Mouse (Mus musculus): ENCODE measurements around the gene Kif23.
A peak's percentile ranks its signal among the peaks of the same experiment; 100 is the strongest.

The Kif23 gene

DNA sequence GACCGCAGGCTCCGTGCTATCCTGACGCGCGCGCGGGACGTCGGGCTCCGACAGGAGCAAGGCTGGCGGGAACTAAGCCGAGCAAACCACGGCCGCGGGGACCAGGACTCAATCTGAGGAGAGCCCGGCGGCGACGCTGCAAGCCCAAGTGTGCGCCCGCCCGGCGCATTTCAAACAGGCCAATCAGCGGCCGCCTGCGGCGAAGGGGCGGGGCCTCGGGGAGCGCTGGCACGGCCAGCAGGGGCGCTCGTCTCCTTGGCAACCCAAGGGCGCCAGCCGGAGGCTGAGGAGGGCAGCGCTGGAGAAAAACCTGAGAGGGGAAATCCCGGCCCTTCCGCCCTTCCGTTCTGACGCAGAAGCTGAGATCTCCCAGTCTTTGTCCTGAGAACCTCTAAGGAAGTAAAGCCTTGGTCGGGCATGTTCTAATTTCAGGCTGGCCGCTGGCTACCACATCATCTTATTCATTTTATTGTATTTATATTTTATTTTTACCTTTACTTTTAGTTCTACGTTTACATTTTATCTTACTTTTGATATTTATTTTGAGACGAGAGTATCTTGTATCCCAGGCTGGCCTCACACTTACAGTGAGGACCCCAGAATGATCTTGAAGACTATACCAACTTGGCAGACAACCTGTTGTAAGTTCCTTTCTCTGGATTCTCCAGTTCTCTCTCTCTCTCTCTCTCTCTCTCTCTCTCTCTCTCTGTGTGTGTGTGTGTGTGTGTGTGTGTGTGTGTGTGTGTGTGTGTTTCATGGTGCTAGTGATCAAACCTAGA, at the start of gene Kif23:
Kif23 (minus strand) TSS at position 152 of the 779 bp plus-strand sequence.
- peak; percentile 98 for DNase-seq

GRCm38 (mm10) chr9:61991158-61991557, 44.6 kb upstream of the Kif23 start:
- no peak for DNase-seq

GRCm38 (mm10) chr9:61990738-61991137, 44.2 kb upstream of the Kif23 start:
- DNase-seq = no peak

DNA sequence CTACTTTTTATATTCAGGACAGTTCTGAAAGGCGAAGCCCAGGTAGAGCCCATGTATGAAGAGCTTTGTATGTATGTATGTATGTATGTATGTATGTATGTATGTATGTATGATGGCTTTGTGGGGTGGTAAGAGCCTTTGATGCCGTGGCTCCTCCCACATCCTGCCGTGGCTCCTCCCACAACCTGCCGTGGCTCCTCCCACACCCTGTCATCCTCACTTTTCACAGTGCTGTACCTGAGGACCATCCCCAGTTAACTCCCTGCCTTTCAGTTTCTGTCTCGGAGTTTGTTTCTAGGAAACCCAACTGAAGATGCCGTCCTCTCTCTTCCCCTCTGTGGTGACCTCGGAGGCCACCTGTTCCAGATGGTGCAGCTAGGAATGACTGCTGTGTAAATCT, 39.5 kb upstream of the Kif23 start:
- no peak for DNase-seq

- DNase-seq = peak; percentile 77
Observed at GRCm38 (mm10) chr9:61985183-61985863, 38.7 kb upstream of the Kif23 start.

GRCm38 (mm10) chr9:61982940-61983620, 36.5 kb upstream of the Kif23 start:
- no peak for DNase-seq

GRCm38 (mm10) chr9:61981876-61982275, 35.3 kb upstream of the Kif23 start:
- DNase-seq = no peak

DNA sequence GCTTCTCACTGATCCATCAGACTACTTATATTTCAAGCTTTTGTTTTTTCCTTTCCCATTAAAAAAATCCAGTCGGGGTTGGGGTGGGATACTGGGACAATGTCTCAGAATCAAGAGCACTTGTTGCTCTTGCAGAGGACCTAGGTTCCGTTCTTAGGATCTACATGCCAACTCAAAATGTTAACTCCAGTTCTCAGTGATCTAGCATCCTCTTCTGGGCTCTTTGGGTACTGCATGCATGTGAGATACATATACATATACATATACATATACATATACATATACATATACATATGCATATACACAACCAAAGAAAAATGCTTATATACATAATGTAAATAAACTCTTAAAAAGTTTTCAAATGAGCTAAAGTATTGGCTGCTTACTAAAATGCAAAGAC, 33.4 kb upstream of the Kif23 start:
- DNase-seq = no peak

DNA sequence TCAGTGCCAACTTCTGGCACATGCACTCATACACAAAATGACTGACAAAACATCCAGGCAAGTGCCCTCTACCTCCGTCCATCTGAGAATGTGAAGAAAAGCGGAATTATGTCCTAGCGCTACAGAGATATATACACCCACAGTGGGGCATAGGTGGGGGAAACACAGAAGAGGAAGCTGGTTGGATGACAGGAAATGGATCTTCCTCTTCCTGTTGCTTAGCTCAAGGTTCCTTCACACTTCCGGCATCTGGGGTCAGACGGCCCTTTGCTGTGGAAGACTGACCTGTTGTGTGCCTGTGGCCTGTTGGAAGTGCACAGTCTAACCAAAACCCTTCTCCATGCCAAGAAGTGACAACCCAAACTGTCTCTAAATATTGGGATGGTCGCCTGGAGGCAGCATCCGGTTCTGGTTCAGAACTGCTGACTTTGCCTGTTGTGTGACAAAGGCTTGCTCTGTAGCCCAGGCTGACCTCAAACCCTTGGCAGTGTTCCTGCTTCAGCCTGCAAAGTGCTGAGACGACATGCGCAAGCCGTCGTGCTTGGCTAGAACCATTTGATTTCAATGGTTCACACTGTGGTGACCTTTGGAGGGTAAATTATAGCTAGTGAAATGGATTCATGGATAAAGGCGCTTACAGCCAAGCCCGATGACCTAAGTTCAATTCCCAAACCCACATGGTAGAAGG, 30.8 kb upstream of the Kif23 start:
- DNase-seq = no peak

DNA sequence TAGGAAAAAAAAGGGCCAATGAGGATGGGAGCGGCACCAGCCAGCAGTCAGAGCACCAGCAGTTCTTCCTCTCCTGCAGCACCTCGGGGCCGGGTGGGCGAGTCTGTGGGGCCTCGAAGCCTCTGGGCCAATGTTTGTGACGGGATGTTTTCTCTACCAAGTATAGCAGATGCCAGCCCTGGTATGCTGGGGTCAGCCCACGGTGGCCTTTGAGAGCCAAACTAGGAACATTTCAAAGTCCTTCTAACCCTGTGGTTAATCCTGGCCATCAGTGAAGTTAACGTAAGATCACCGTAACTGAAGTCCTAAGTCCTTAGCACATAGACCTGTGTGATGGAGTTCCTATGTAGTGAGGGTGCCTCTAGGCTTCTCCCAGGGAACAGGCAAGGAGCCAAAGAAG, 25.5 kb upstream of the Kif23 start:
- no peak for DNase-seq

- DNase-seq = no peak
Observed at GRCm38 (mm10) chr9:61971045-61971444, 24.5 kb upstream of the Kif23 start.

DNA sequence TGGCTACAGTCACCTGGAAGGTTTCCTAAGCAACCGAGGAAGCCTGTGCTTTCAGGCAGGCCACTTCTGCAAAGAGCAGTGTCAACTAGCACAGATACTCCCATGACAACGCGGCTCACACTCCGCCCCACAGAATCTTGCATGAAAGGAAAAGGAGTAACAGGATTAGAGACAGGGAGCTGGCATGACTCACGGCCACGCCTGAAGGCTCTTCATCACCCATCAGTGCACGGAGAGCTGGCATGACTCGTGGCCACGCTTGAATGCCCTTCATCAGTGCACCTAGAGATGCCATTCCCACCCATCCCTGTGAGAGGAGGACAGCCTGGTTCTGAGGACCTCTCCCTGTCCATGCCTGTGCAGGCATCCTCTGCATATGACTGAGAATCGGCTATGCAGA, 20.8 kb upstream of the Kif23 start:
- no peak for DNase-seq

DNA sequence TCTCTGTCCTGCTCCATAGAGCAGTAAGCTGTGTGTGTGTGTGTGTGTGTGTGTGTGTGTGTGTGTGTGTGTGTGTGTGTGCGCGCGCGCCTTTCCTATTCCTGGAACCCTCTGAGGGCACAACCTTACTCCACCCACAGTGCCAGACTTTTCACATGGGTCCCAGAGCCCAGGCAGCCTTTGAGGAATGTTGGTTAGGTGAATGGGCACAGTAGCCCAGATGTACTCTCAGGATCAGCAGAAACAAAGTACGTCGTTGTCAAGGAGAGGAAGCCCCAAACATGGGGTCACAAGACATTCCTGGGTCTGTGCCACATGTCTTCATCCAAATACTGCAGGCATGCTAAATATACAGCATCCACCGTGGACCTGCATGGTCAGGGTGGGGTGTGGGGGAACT, 19.4 kb upstream of the Kif23 start:
- no peak for DNase-seq

DNA sequence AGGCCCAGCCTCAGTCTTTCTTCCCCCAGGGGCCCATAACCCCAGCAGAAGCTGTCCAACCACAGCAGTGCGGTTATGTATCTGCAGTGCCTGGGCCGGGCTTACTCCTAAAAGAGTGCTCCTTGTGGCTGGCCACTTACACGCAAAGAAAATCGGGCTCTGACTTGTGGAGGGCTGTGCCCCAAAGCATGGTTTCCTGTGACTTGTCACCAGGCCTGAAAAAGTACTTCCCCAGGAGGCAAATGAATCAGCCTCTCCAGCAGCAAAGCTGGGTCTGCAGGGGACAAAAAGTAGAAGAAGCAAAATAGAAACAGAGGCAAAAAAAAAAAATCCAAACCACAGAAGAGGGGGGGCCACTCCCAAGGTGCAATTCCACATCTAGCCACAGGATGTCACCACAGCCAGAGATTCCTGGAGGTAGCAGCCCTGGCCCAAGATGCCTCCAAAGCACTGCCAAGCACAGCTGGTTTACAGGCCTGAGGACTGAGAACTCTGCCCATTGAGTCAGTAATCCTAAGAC, 18.9 kb upstream of the Kif23 start:
- peak; percentile 86 for DNase-seq

DNA sequence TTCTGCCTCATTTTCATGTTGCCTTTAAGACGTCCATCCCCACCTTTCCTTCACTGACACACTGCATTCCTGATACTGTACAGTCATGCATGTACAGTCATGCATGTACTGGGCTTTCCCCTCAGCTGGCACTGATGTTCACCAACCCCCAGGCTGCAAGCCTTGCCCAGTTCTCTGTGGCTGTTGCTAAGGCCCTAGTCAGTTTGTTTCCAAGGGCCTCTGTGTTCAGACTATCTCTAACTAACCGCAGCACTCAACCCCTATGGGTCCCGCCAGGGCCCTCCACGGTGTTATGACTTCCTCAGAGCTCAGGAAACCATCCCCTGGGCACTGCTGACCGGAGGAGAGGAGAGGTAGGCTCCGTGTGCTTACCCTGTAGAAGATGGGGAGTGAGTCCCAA, 16.8 kb upstream of the Kif23 start:
- DNase-seq = no peak

- no peak for DNase-seq
Observed at GRCm38 (mm10) chr9:61961181-61961580, 14.6 kb upstream of the Kif23 start.

DNA sequence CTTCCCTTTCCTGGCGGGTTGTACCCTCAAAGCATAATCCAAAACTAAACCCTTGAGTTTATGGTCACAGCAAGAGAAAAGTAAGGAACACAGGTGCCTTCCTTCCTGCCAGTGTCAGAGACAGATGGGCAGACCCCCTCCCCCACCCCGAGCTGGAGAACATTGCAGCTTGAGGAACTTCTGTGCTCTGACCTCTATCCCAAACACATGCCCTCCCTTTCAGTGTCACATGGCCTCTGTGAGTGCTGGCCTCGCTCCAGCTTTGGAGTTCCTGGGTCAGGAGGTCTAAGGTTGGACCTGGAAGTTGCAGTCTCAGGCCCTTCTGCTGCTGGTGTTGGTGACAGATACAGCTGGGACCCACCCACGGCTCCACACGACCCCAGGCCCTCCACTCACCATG, 14.2 kb upstream of the Kif23 start:
- peak; percentile 69 for DNase-seq

GRCm38 (mm10) chr9:61959921-61960569, 13.5 kb upstream of the Kif23 start:
- peak; percentile 10 for DNase-seq

- DNase-seq = no peak
Observed at GRCm38 (mm10) chr9:61954707-61955106, 8.1 kb upstream of the Kif23 start.

GRCm38 (mm10) chr9:61952241-61952640, 5.7 kb upstream of the Kif23 start:
- no peak for DNase-seq

- DNase-seq = peak; percentile 84
Observed at GRCm38 (mm10) chr9:61947402-61948346, 1.1 kb upstream of the Kif23 start.

All from lung, postnatal 14 days (tissue).